Mouse (Mus musculus) neural tube, embryonic 11.5 days (tissue): Measurements from ENCODE around the gene Cd163. TPM values are rescaled to one million over a fixed set of nuclear protein-coding genes. Genes with fewer than 3 reads are reported as not detected.

Experiments used
- ATAC-seq: fragments of 200-750 bp; cut with Nextera tagmentation; 2 replicates; pipeline ENCODE4 v1.8.0; 2017; ENCODE audit warnings: moderate number of reproducible peaks, mild to moderate bottlenecking, moderate TSS enrichment, moderate library complexity; ENCODE audit not compliant: insufficient read depth, low FRiP score, low TSS enrichment
- DNase-seq: peaks from one replicate; pipeline ENCODE4 v3.0.0-alpha.2; 2015; ENCODE audit warnings: low spot score
- H3K27ac ChIP-seq: fragments of 300-500 bp; sonication (generic); 2 replicates; pipeline ENCODE4 v1.5.1; 2014; ENCODE audit warnings: low read depth, mild to moderate bottlenecking, low read length
- H3K27me3 ChIP-seq: fragments of 300-500 bp; sonication (generic); 2 replicates; pipeline ENCODE4 v1.6.1; 2014; ENCODE audit warnings: mild to moderate bottlenecking, low read length, mixed read lengths; ENCODE audit not compliant: control insufficient read depth, insufficient read depth
- H3K36me3 ChIP-seq: fragments of 300-500 bp; sonication (generic); 2 replicates; pipeline ENCODE4 v1.6.1; 2014; ENCODE audit warnings: mild to moderate bottlenecking, low read length, moderate library complexity, mixed read lengths; ENCODE audit not compliant: control insufficient read depth, insufficient read depth
- H3K4me1 ChIP-seq: fragments of 300-500 bp; sonication (generic); 2 replicates; pipeline ENCODE4 v1.6.1; 2014; ENCODE audit warnings: low read length, mixed read lengths; ENCODE audit not compliant: control insufficient read depth, insufficient read depth
- H3K4me2 ChIP-seq: fragments of 300-500 bp; sonication (generic); 2 replicates; pipeline ENCODE4 v1.6.1; 2014; ENCODE audit warnings: low read depth, mild to moderate bottlenecking, moderate library complexity
- H3K4me3 ChIP-seq: fragments of 300-500 bp; sonication (generic); 2 replicates; pipeline ENCODE4 v1.5.1; 2014; ENCODE audit warnings: low read depth, low read length
- H3K9ac ChIP-seq: fragments of 300-500 bp; sonication (generic); 2 replicates; pipeline ENCODE4 v1.6.1; 2014; ENCODE audit warnings: mild to moderate bottlenecking, low read length
- H3K9me3 ChIP-seq: fragments of 300-500 bp; sonication (generic); 2 replicates; pipeline ENCODE4 v1.6.1; 2016; ENCODE audit warnings: low read length; ENCODE audit not compliant: control insufficient read depth
- WGBS: fragments of 180-500 bp; shearing (Covaris S2); extraction: QIAGEN DNeasy Blood & Tissue Kit; methylation state at CpG from one replicate; pipeline ENCODE4 v1.1.7; 2014; 5-methylcytosine and 5-hydroxymethylcytosine counted together
- polyA plus RNA-seq: library from polyadenylated mRNA; unstranded; fragments of >200 nt; fragmentation: Nextera tagmentation; extraction: Ambion mirVana; gene quantifications from 2 replicates; pipeline ENCODE4 v1.2.1, GENCODE M21; 2014

Gene Cd163
- polyA plus RNA-seq, 1 experiment from 2014 or later = not detected

DNA sequence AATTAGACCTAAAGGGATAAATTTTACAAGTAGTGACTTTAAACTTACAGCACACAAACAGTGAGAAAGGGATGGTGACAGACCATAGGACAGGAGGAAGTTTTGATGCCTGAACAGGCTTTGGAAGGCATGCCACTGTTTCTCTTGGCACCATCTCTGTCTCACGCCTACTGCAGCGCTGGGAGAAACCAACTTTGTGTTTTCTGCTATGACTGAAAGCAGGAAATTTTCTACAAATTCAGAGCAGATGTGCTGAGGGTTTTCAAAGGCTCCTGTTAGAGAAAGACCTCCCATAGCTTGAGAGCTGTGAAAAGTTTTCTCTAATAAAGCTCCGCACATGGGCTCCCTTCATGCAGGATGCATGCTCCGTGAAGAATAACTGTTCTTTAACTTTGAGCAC is 40.6 kb downstream of the Cd163 start:
- DNase-seq (no peak), ATAC-seq (no peak)
- 75% methylated on average over 4 of the region's 4 CpGs for WGBS
- Histone ChIP-seq H3K36me3 (no peaks in the 10 kb centered on the region), H3K9ac (no peak overlapping the region), H3K4me3 (no peak overlapping the region), H3K4me2 (no peak overlapping the region), H3K4me1 (no peaks in the 10 kb centered on the region), H3K27ac (no peak overlapping the region), H3K9me3 (no peaks in the 10 kb centered on the region), H3K27me3 (no peaks in the 10 kb centered on the region)

DNA sequence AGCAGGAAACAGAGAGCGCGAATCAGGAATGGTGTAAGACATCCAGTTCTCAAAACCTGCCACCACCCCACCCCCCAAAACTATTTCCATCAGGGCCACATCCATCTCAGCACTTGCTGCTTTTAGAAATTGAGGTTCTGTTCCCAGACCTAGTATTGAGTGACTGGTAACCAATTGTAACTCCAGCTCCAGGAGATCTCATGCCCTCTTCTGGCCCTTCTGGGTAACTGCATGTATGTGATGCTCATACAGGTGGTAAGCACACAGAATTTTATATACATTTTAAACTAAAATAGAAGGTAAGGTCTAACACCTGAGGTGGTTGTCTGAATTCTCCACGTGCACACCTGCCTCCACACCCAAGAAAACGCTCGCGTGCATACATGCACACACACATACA is 42.2 kb downstream of the Cd163 start:
- Histone ChIP-seq H3K9ac (no peak overlapping the region), H3K9me3 (no peaks in the 10 kb centered on the region), H3K4me1 (no peaks in the 10 kb centered on the region), H3K4me2 (no peak overlapping the region), H3K36me3 (no peaks in the 10 kb centered on the region), H3K4me3 (no peak overlapping the region), H3K27me3 (no peaks in the 10 kb centered on the region), H3K27ac (no peak overlapping the region)
- ATAC-seq (no peak), DNase-seq (peak; percentile 11)
- 80% methylated on average over 6 of the region's 6 CpGs for WGBS

DNA sequence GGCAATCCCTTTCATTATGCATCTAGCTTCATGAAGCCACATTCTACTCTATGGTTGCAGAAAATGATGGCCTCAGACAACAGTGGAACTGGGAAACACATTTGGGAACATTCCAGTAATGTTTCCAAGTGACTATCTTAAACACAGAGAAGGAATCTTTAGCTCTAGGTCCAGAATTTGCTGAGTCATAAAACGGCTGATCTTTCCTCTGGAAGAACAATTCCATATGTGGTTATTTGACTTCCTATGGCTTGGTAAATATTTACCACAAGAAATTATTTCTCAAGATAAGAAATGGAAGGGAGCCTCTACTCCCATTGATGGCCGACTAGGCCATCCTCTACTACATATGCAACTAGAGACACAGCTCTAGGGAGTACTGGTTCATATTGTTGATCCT is 48.8 kb downstream of the Cd163 start:
- WGBS = 81% methylated on average over 2 of the region's 2 CpGs
- Histone ChIP-seq H3K4me3 (no peak overlapping the region), H3K9me3 (no peaks in the 10 kb centered on the region), H3K9ac (no peak overlapping the region), H3K27ac (no peak overlapping the region), H3K4me1 (no peaks in the 10 kb centered on the region), H3K4me2 (no peak overlapping the region), H3K27me3 (no peaks in the 10 kb centered on the region), H3K36me3 (no peaks in the 10 kb centered on the region)
- ATAC-seq (no peak), DNase-seq (no peak)

DNA sequence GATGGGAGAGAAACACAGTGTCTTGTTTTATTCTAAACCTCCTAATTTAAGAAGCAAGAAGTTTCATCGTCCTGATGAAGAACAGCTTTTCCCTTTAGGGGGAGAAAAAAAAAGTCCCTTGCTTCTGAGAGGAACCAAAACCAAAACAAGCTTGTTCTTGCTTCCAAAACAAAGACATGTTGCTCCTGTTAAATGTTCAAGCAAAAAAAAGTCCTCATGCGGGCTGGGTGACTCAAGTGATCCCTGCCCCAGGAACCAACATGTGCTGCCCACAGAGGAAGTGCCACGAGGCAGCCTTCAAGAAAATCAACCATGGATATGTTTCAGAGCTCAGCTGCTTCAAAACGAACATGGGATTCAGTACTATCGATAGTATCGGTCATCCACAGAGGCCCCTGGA is 54.5 kb downstream of the Cd163 start:
- Histone ChIP-seq H3K36me3 (no peaks in the 10 kb centered on the region), H3K4me3 (no peak overlapping the region), H3K27ac (no peak overlapping the region), H3K4me2 (no peak overlapping the region), H3K9me3 (no peaks in the 10 kb centered on the region), H3K27me3 (no peaks in the 10 kb centered on the region), H3K9ac (no peak overlapping the region), H3K4me1 (no peaks in the 10 kb centered on the region)
- DNase-seq = no peak
- 89% methylated on average over 6 of the region's 6 CpGs for WGBS
- no peak for ATAC-seq

DNA sequence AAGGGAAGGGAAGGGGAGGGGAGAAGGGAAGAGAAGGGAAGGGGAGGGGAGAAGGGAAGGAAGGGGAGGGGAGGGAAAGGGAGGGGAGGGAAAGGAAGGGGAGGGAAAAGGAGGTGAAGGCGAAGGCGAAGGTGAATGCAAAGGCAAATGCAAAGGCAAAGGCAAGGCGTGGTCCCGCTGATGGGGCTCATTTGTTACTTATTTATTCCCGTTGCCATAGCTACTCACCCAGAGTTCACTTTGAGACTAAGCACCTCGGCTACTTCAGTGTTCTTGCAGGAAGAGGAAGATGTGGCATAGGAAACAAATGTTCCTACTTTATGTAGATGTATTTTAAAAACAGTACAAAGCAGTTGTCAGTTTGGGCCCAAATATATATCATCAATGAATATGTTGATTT is 56.1 kb downstream of the Cd163 start:
- Histone ChIP-seq H3K36me3 (no peaks in the 10 kb centered on the region), H3K9ac (no peak overlapping the region), H3K27me3 (no peaks in the 10 kb centered on the region), H3K4me2 (no peak overlapping the region), H3K27ac (no peak overlapping the region), H3K4me3 (no peak overlapping the region), H3K9me3 (no peaks in the 10 kb centered on the region), H3K4me1 (no peaks in the 10 kb centered on the region)
- 53% methylated on average over 6 of the region's 6 CpGs for WGBS
- no peak for ATAC-seq
- no peak for DNase-seq

DNA sequence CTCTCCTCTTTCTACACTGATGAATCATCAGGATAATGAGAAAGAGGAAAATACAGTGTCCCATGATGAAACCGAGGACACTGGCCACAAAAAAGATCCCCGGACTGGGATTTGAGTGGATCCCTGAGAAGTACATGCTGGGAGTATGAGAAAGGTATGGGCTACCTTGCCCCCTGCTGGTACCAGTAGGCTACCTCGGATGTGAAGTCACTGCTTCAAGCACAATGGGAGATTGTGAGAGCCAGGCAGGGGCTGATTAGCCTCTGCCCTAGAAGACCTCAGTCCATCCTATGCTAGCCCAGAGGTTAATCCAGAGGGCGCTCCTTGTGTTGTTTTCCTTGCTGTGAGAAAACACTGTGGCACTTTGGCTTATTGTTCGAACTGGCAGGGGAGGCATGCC is 59.9 kb downstream of the Cd163 start:
- WGBS = 68% methylated on average over 5 of the region's 5 CpGs
- DNase-seq (no peak), ATAC-seq (no peak)
- Histone ChIP-seq H3K9ac (no peak overlapping the region), H3K27me3 (no peaks in the 10 kb centered on the region), H3K36me3 (no peaks in the 10 kb centered on the region), H3K4me2 (no peak overlapping the region), H3K4me3 (no peak overlapping the region), H3K4me1 (no peaks in the 10 kb centered on the region), H3K9me3 (no peaks in the 10 kb centered on the region), H3K27ac (no peak overlapping the region)

DNA sequence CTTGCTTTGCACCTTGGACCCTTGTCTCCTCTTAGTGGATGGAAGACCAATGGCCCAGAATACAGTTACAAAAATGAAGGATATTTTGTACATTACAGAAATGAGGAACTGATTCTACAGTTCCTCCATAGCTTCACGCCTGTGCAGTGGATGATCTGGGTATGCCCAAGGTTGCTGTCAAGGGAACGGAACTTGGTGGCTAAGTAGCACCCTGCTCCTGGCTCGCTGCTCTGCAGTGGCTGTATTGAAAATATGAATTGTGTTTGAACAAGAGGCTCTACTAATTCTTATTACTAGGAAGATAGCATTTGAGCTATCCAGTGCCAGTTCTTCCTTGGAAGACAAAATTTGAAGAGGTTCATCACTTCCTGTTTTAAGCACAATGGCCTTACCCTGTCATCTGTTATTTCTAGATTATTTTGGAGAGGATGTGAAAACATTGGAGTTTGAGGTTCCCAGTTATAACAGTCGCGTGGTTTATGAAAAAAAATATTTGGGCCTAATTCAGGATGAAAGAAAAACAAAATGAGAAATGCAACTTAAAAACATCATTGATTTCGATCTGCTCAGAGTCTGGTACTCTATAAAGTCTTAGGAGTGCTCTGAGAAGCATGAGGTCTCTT is 69.2 kb downstream of the Cd163 start:
- Histone ChIP-seq H3K4me3 (no peak overlapping the region), H3K9ac (no peak overlapping the region), H3K9me3 (no peaks in the 10 kb centered on the region), H3K4me1 (no peaks in the 10 kb centered on the region), H3K27me3 (no peaks in the 10 kb centered on the region), H3K4me2 (no peak overlapping the region), H3K27ac (no peak overlapping the region), H3K36me3 (no peaks in the 10 kb centered on the region)
- WGBS = 87% methylated on average over 6 of the region's 6 CpGs
- ATAC-seq = no peak
- no peak for DNase-seq

DNA sequence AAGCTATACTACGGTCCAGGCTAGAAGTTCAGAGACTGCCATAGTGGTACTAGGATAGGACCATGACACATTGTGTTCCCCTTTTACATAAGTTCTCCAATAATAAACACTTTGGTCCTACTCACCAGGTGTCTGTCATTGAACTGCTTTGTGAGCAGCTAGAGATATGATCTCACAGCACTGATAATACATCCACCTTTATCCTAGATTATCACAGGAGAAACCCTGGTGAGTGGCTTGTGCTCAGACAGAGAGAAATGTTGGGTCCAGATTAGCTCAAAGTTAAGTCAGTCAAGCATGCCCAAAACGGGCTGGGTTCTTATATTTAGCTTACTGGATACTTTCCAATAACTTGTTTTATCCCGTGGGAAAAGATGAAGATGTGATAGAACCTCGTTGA is 70.2 kb downstream of the Cd163 start:
- H3K36me3 ChIP-seq = no peaks in the 10 kb centered on the region
- no peak overlapping the region for H3K4me3 ChIP-seq
- no peak for ATAC-seq
- no peaks in the 10 kb centered on the region for H3K4me1 ChIP-seq
- 82% methylated on average over 4 of the region's 4 CpGs for WGBS
- H3K27me3 ChIP-seq = no peaks in the 10 kb centered on the region
- no peak overlapping the region for H3K4me2 ChIP-seq
- H3K9me3 ChIP-seq = no peaks in the 10 kb centered on the region
- H3K9ac ChIP-seq = no peak overlapping the region
- DNase-seq = no peak
- no peak overlapping the region for H3K27ac ChIP-seq

DNA sequence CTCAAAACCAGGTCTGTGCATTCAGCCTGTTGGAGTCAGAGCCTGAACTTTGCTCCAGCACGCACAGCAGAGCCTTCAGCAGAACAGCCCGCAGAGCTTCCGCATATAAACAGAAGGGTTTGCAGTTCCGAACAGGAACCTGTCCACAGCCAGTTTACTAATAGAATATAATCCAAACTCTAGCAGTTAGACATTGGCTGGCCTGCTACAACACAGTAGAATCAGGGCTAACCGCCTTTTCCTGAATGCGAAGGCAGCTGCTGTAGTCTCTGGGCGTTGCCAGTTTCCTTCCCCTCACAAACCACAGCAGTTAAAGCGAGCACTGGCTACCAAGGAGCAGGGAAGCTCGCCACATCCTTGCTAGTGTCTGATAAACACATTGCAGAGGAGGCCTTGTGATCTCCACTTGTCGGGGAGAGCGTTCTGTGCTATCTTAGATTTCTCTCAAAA is 71.0 kb downstream of the Cd163 start:
- DNase-seq (no peak), ATAC-seq (no peak)
- Histone ChIP-seq H3K9ac (no peak overlapping the region), H3K9me3 (no peaks in the 10 kb centered on the region), H3K4me1 (no peaks in the 10 kb centered on the region), H3K27me3 (no peaks in the 10 kb centered on the region), H3K4me3 (no peak overlapping the region), H3K36me3 (no peaks in the 10 kb centered on the region), H3K27ac (no peak overlapping the region), H3K4me2 (no peak overlapping the region)
- 88% methylated on average over 11 of the region's 11 CpGs for WGBS
